Mouse (Mus musculus) MEL (cell line): Measurements from ENCODE around the gene Gm49450.

Experiments
- EP300 ChIP-seq, 2 experiments: IDR thresholded peaks; 2 replicates each; pipeline ENCODE4 v1.6.1; 2011; ENCODE audit warnings: improper control_type of control experiment in 2 of 2, low read length in 2 of 2, low read depth in 1 of 2, mild to moderate bottlenecking in 1 of 2
- KAT2A ChIP-seq: conservative IDR thresholded peaks from 2 replicates; pipeline ENCODE4 v1.6.1; 2012; ENCODE audit warnings: low read depth, low read length, improper control_type of control experiment, inconsistent platforms
- POLR2A ChIP-seq, 2 experiments: IDR thresholded peaks; 2 replicates each; pipeline ENCODE4 v1.6.1; 2011 to 2012; ENCODE audit warnings: low read length in 2 of 2, mild to moderate bottlenecking in 2 of 2, control low read depth in 1 of 2, improper control_type of control experiment in 1 of 2, low read depth in 1 of 2, moderate library complexity in 1 of 2; ENCODE audit not compliant: control insufficient read depth in 1 of 2, insufficient read depth in 1 of 2, poor library complexity in 1 of 2

- TF ChIP-seq KAT2A, result no peak
- TF ChIP-seq EP300 (IDR thresholded peaks at IDR 0.05; ENCODE audit: low read depth in 1 of 2, low read length in 2 of 2), result no peak
- no peak for TF ChIP-seq POLR2A (IDR thresholded peaks at IDR 0.05; ENCODE audit: control insufficient read depth in 1 of 2, insufficient read depth in 1 of 2, low read depth in 1 of 2, low read length in 2 of 2, poor library complexity in 1 of 2)
Observed at GRCm38 (mm10) chr15:98976763-98977758, 23.7 kb upstream of the Gm49450 start.
